Mouse (Mus musculus): Measurements from ENCODE around the gene Aff4.

DNA sequence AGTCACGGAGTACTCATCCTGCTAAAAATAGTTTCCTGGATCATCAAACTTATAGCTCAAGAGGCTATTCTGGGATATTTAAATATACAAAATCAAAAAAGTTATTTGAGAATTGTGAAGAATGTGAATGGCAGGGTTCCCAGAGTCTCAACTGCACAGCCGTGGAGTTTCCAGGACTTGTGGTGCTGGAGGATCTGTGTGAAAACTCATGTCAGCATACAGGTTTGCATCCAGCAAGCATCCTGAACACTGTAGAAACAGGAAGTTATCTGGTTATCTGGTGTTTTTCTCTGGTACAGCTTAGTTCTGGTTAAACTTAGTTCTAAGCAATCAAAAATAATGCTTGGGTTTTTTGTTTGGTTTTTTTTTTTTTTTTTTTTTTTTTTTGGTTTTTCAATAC is 43.7 kb upstream of the Aff4 start:
- no peak for TF ChIP-seq CTCF (IDR thresholded peaks at IDR 0.05; ENCODE audit: insufficient read depth, low read depth, low read length)
- TF ChIP-seq POLR2A (IDR thresholded peaks at IDR 0.05; ENCODE audit: insufficient read depth, low read depth, low read length), result no peak

Data from olfactory bulb, adult 2 months (tissue).